Mouse (Mus musculus) liver, adult 2 months (tissue): ENCODE data around the gene Fam53b. TPM values are rescaled to one million over a fixed set of nuclear protein-coding genes. Genes with fewer than 3 reads are reported as not detected.
A peak's percentile ranks its signal among the peaks of the same experiment; 100 is the strongest.

Source experiments
- DNase-seq: peaks from one replicate; pipeline ENCODE4 v3.0.0-alpha.2; 2011; ENCODE audit warnings: low read depth, low spot score; ENCODE audit errors: extremely low read depth
- H3K27ac ChIP-seq: fragments of 200-500 bp; replicated peaks from 2 replicates; pipeline ENCODE4 v1.5.1; 2012; ENCODE audit warnings: low read depth, mild to moderate bottlenecking, control low read depth, inconsistent platforms, low read length; ENCODE audit not compliant: insufficient read depth
- H3K27me3 ChIP-seq: fragments of 200-500 bp; 2 replicates; pipeline ENCODE4 v1.6.1; 2012; ENCODE audit warnings: mild to moderate bottlenecking, moderate library complexity, low read length, inconsistent platforms; ENCODE audit not compliant: control insufficient read depth, insufficient read depth
- H3K36me3 ChIP-seq: fragments of 200-500 bp; 2 replicates; pipeline ENCODE4 v1.6.1; 2012; ENCODE audit warnings: low read length, inconsistent platforms; ENCODE audit not compliant: control insufficient read depth, insufficient read depth
- H3K4me1 ChIP-seq: fragments of 200-500 bp; 2 replicates; pipeline ENCODE4 v1.6.1; 2011; ENCODE audit warnings: low read length; ENCODE audit not compliant: control insufficient read depth, insufficient read depth
- H3K4me3 ChIP-seq: fragments of 200-500 bp; 2 replicates; pipeline ENCODE4 v1.5.1; 2011; ENCODE audit warnings: low read depth, mild to moderate bottlenecking, control low read depth, low read length, moderate library complexity; ENCODE audit not compliant: insufficient read depth
- H3K79me2 ChIP-seq: fragments of 200-500 bp; 2 replicates; pipeline ENCODE4 v1.6.1; 2012; ENCODE audit warnings: inconsistent platforms, mild to moderate bottlenecking, low read length, moderate library complexity; ENCODE audit not compliant: control insufficient read depth, insufficient read depth
- H3K9ac ChIP-seq: fragments of 200-500 bp; 2 replicates; pipeline ENCODE4 v1.6.1; 2012; ENCODE audit warnings: low read depth, mild to moderate bottlenecking, control low read depth, inconsistent platforms, low read length
- CTCF ChIP-seq: fragments of 200-500 bp; IDR thresholded peaks from 2 replicates; pipeline ENCODE4 v1.5.1; 2011; ENCODE audit warnings: low read depth, low read length, control low read depth
- POLR2A ChIP-seq: fragments of 200-500 bp; IDR thresholded peaks from 2 replicates; pipeline ENCODE4 v1.6.1; 2011; ENCODE audit warnings: low read length, control low read depth; ENCODE audit not compliant: insufficient read depth; ENCODE audit errors: extremely low read depth
- WGBS: fragments of 180-500 bp; shearing (Covaris S2); methylation state at CpG from one replicate; pipeline ENCODE4 v1.1.7; 2018; 5-methylcytosine and 5-hydroxymethylcytosine counted together
- polyA plus RNA-seq: library from polyadenylated mRNA; depleted of rRNA; stranded (reverse); fragments of >200 nt; gene quantifications from 2 replicates; pipeline ENCODE4 v1.2.3, GENCODE M21; 2012
- total RNA-seq: library from RNA; depleted of rRNA; stranded (reverse); fragments of >200 nt; gene quantifications from 2 replicates; pipeline ENCODE4 v1.2.3, GENCODE M21; 2014

Gene Fam53b
- total and polyA plus RNA-seq, 2 experiments: 4.3 to 9.1 TPM

- no peak for TF ChIP-seq CTCF
- no peak for TF ChIP-seq POLR2A
- no peaks in the 10 kb centered on the region for H3K27me3 ChIP-seq
- no peaks in the 10 kb centered on the region for H3K36me3 ChIP-seq
- H3K9ac ChIP-seq: no peak overlapping the region
- peak overlapping the region; percentile 96 for H3K27ac ChIP-seq
- no peak for DNase-seq
- H3K4me3 ChIP-seq: no peak overlapping the region
- H3K4me1 ChIP-seq: peaks cover 38% of the 10 kb centered on the region
- peaks cover 5% of the 10 kb centered on the region; the same call in 1 of the 2 replicates for H3K79me2 ChIP-seq
- WGBS: 100% methylated on average over 1 of the region's 1 CpGs
Observed at GRCm38 (mm10) chr7:132777728-132778453, 35.8 kb downstream of the Fam53b start.

GRCm38 (mm10) chr7:132777117-132777516, 36.6 kb downstream of the Fam53b start:
- peaks cover 38% of the 10 kb centered on the region for H3K4me1 ChIP-seq

GRCm38 (mm10) chr7:132776338-132777111, 37.2 kb downstream of the Fam53b start:
- no peaks in the 10 kb centered on the region for H3K36me3 ChIP-seq
- H3K4me1 ChIP-seq: peaks cover 38% of the 10 kb centered on the region
- peak overlapping the region; percentile 96 for H3K27ac ChIP-seq
- peaks cover 5% of the 10 kb centered on the region; the same call in 1 of the 2 replicates for H3K79me2 ChIP-seq
- TF ChIP-seq POLR2A: no peak
- no peak for TF ChIP-seq CTCF
- H3K9ac ChIP-seq: peak overlapping the region; percentile 10; the same call in 1 of the 2 replicates
- H3K4me3 ChIP-seq: peak overlapping the region; percentile 15
- no peaks in the 10 kb centered on the region for H3K27me3 ChIP-seq
- peak; percentile 91 for DNase-seq
- 55% methylated on average over 7 of the region's 7 CpGs for WGBS

More at GRCm38 (mm10) chr7:132777117-132777516, 36.6 kb downstream of the Fam53b start:
- peak; percentile 96 for DNase-seq
- TF ChIP-seq POLR2A (no peak), CTCF (no peak)
- Histone ChIP-seq H3K27me3 (no peaks in the 10 kb centered on the region), H3K27ac (peak overlapping the region; percentile 96), H3K4me3 (no peak overlapping the region), H3K9ac (no peak overlapping the region), H3K36me3 (no peaks in the 10 kb centered on the region), H3K79me2 (peaks cover 5% of the 10 kb centered on the region; the same call in 1 of the 2 replicates)
- WGBS: 32% methylated on average over 7 of the region's 7 CpGs

GRCm38 (mm10) chr7:132775922-132776321, 37.8 kb downstream of the Fam53b start:
- Histone ChIP-seq H3K9ac (peak overlapping the region; percentile 10; the same call in 1 of the 2 replicates), H3K27ac (peak overlapping the region; percentile 96), H3K79me2 (peaks cover 5% of the 10 kb centered on the region; the same call in 1 of the 2 replicates), H3K36me3 (no peaks in the 10 kb centered on the region), H3K4me1 (peaks cover 38% of the 10 kb centered on the region), H3K27me3 (no peaks in the 10 kb centered on the region), H3K4me3 (peak overlapping the region; percentile 15; the same call in 1 of the 2 replicates)
- DNase-seq: no peak
- WGBS: 87% methylated on average over 10 of the region's 10 CpGs
- no peak for TF ChIP-seq CTCF
- TF ChIP-seq POLR2A: no peak

- 21% methylated on average over 5 of the region's 5 CpGs for WGBS
- H3K79me2 ChIP-seq: peaks cover 5% of the 10 kb centered on the region; the same call in 1 of the 2 replicates
- H3K27ac ChIP-seq: peak overlapping the region; percentile 96
- peaks cover 38% of the 10 kb centered on the region for H3K4me1 ChIP-seq
- DNase-seq: peak; percentile 82
- H3K9ac ChIP-seq: peak overlapping the region; percentile 33; the same call in 1 of the 2 replicates
- H3K27me3 ChIP-seq: no peaks in the 10 kb centered on the region
- no peaks in the 10 kb centered on the region for H3K36me3 ChIP-seq
- TF ChIP-seq CTCF (no peak), POLR2A (no peak)
- no peak overlapping the region for H3K4me3 ChIP-seq
Observed at GRCm38 (mm10) chr7:132775333-132775732, 38.4 kb downstream of the Fam53b start.
